Mouse (Mus musculus) heart, embryonic 11.5 days (tissue): ENCODE measurements around the gene Prr23a1. TPM values are rescaled to one million over a fixed set of nuclear protein-coding genes. Genes with fewer than 3 reads are reported as not detected.
A peak's percentile ranks its signal among the peaks of the same experiment; 100 is the strongest.
"Not testable (repeated sequence)": the region's sequence is repeated elsewhere in the genome, so short reads cannot be mapped to it uniquely, and the experiment has no call there.

Experiments
- ATAC-seq: fragments of 200-750 bp; cut with Nextera tagmentation; replicated peaks from 2 replicates; pipeline ENCODE4 v1.8.0; 2017; ENCODE audit warnings: moderate library complexity; ENCODE audit not compliant: insufficient number of reproducible peaks, low FRiP score, low TSS enrichment
- H3K27ac ChIP-seq: fragments of 300-500 bp; sonication (generic); 2 replicates; pipeline ENCODE4 v1.5.1; 2014; ENCODE audit warnings: mild to moderate bottlenecking, low read depth, low read length
- H3K27me3 ChIP-seq: fragments of 300-500 bp; sonication (generic); 2 replicates; pipeline ENCODE4 v1.6.1; 2014; ENCODE audit warnings: mild to moderate bottlenecking, low read length, mixed read lengths; ENCODE audit not compliant: control insufficient read depth, insufficient read depth
- H3K36me3 ChIP-seq: fragments of 300-500 bp; sonication (generic); 2 replicates; pipeline ENCODE4 v1.6.1; 2014; ENCODE audit warnings: mild to moderate bottlenecking, low read length, moderate library complexity, mixed read lengths; ENCODE audit not compliant: control insufficient read depth, insufficient read depth
- H3K4me1 ChIP-seq: fragments of 300-500 bp; sonication (generic); 2 replicates; pipeline ENCODE4 v1.6.1; 2014; ENCODE audit warnings: low read length; ENCODE audit not compliant: control insufficient read depth, insufficient read depth
- H3K4me2 ChIP-seq: fragments of 300-500 bp; sonication (generic); 2 replicates; pipeline ENCODE4 v1.6.1; 2014; ENCODE audit warnings: mild to moderate bottlenecking, moderate library complexity
- H3K4me3 ChIP-seq: fragments of 300-500 bp; sonication (generic); 2 replicates; pipeline ENCODE4 v1.5.1; 2014; ENCODE audit warnings: low read depth, low read length
- H3K9ac ChIP-seq: fragments of 300-500 bp; sonication (generic); 2 replicates; pipeline ENCODE4 v1.6.1; 2014; ENCODE audit warnings: mild to moderate bottlenecking, low read depth, low read length, moderate library complexity
- H3K9me3 ChIP-seq: fragments of 300-500 bp; sonication (generic); replicated peaks from 2 replicates; pipeline ENCODE4 v1.6.1; 2016; ENCODE audit warnings: low read length; ENCODE audit not compliant: control insufficient read depth
- WGBS: fragments of 180-500 bp; shearing (Covaris S2); extraction: QIAGEN DNeasy Blood & Tissue Kit; methylation state at CpG from one replicate; pipeline ENCODE4 v1.1.7; 2014; ENCODE audit not compliant: insufficient replicate concordance; 5-methylcytosine and 5-hydroxymethylcytosine counted together
- polyA plus RNA-seq: library from polyadenylated mRNA; unstranded; fragments of >200 nt; fragmentation: Nextera tagmentation; extraction: Ambion mirVana; gene quantifications from 2 replicates; pipeline ENCODE4 v1.2.1, GENCODE M21; 2014

Prr23a1 gene
- polyA plus RNA-seq = not detected in 2 replicates

- no peak for ATAC-seq
- Histone ChIP-seq H3K9me3 (no peaks in the 10 kb centered on the region), H3K27me3 (peaks cover 8% of the 10 kb centered on the region; the same call in 1 of the 2 replicates), H3K4me1 (no peaks in the 10 kb centered on the region), H3K27ac (no peak within 1 kb of the TSS), H3K4me3 (peak within 1 kb of the TSS; percentile 19), H3K9ac (no peak within 1 kb of the TSS), H3K4me2 (peak within 1 kb of the TSS; percentile 43), H3K36me3 (no peaks in the 10 kb centered on the region)
- 43% methylated on average over 22 of the region's 22 CpGs for WGBS
These were observed at the start of gene Prr23a1 for GRCm38 (mm10) chr9:98842117-98842516. Prr23a1 (plus strand) TSS chr9:98842503.

- Histone ChIP-seq H3K36me3 (no peaks in the 10 kb centered on the region), H3K27me3 (no peaks in the 10 kb centered on the region), H3K4me3 (no peak overlapping the region), H3K27ac (no peak overlapping the region), H3K9ac (no peak overlapping the region), H3K9me3 (no peaks in the 10 kb centered on the region), H3K4me2 (no peak overlapping the region), H3K4me1 (no peaks in the 10 kb centered on the region)
- 64% methylated on average over 1 of the region's 1 CpGs for WGBS
- ATAC-seq = no peak
These were observed 43.3 kb upstream of the Prr23a1 start for GRCm38 (mm10) chr9:98799021-98799420.

GRCm38 (mm10) chr9:98803971-98804370 lies 38.3 kb upstream of the Prr23a1 start:
- Histone ChIP-seq H3K36me3 (no peaks in the 10 kb centered on the region), H3K4me3 (no peak overlapping the region), H3K4me1 (no peaks in the 10 kb centered on the region), H3K27me3 (0 out of 2 replicates have a peak, but pooled peaks cover 4% of the 10 kb centered on the region), H3K4me2 (no peak overlapping the region), H3K9ac (no peak overlapping the region), H3K27ac (no peak overlapping the region), H3K9me3 (no peaks in the 10 kb centered on the region)
- no peak for ATAC-seq
- WGBS = 63% methylated on average over 12 of the region's 12 CpGs

- ATAC-seq = no peak
- no peak overlapping the region for H3K4me2 ChIP-seq
- 0 out of 2 replicates have a peak, but pooled peaks cover 4% of the 10 kb centered on the region for H3K27me3 ChIP-seq
- no peaks in the 10 kb centered on the region for H3K4me1 ChIP-seq
- H3K9me3 ChIP-seq = no peaks in the 10 kb centered on the region
- no peaks in the 10 kb centered on the region for H3K36me3 ChIP-seq
- H3K4me3 ChIP-seq = no peak overlapping the region
- 66% methylated on average over 15 of the region's 15 CpGs for WGBS
- H3K9ac ChIP-seq = no peak overlapping the region
- no peak overlapping the region for H3K27ac ChIP-seq
These were observed 36.8 kb upstream of the Prr23a1 start for GRCm38 (mm10) chr9:98805511-98805910.

- ATAC-seq = no peak
- Histone ChIP-seq H3K27ac (no peak overlapping the region), H3K4me2 (no peak overlapping the region), H3K9me3 (no peaks in the 10 kb centered on the region), H3K4me1 (no peaks in the 10 kb centered on the region), H3K27me3 (0 out of 2 replicates have a peak, but pooled peaks cover 4% of the 10 kb centered on the region), H3K9ac (no peak overlapping the region), H3K4me3 (no peak overlapping the region), H3K36me3 (no peaks in the 10 kb centered on the region)
- WGBS = 67% methylated on average over 3 of the region's 3 CpGs
These were observed 36.4 kb upstream of the Prr23a1 start for GRCm38 (mm10) chr9:98805934-98806333.

- ATAC-seq = no peak
- 77% methylated on average over 8 of the region's 8 CpGs for WGBS
- Histone ChIP-seq H3K36me3 (no peaks in the 10 kb centered on the region), H3K4me3 (no peak overlapping the region), H3K27me3 (0 out of 2 replicates have a peak, but pooled peaks cover 4% of the 10 kb centered on the region), H3K9ac (no peak overlapping the region), H3K4me2 (no peak overlapping the region), H3K9me3 (no peaks in the 10 kb centered on the region), H3K4me1 (no peaks in the 10 kb centered on the region), H3K27ac (no peak overlapping the region)
These were observed 34.7 kb upstream of the Prr23a1 start for GRCm38 (mm10) chr9:98807631-98808030.

- not testable (repeated sequence) for H3K36me3 ChIP-seq, H3K4me3 ChIP-seq, H3K27me3 ChIP-seq, H3K27ac ChIP-seq, H3K9me3 ChIP-seq, ATAC-seq, H3K9ac ChIP-seq, H3K4me2 ChIP-seq, H3K4me1 ChIP-seq
- WGBS = 55% methylated on average over 2 of the region's 2 CpGs
These were observed 32.8 kb upstream of the Prr23a1 start for GRCm38 (mm10) chr9:98809526-98809925.

- Histone ChIP-seq H3K9ac (no peak overlapping the region), H3K27me3 (0 out of 2 replicates have a peak, but pooled peaks cover 4% of the 10 kb centered on the region), H3K27ac (no peak overlapping the region), H3K36me3 (no peaks in the 10 kb centered on the region), H3K9me3 (no peaks in the 10 kb centered on the region), H3K4me2 (no peak overlapping the region), H3K4me1 (no peaks in the 10 kb centered on the region), H3K4me3 (no peak overlapping the region)
- no peak for ATAC-seq
- 67% methylated on average over 3 of the region's 3 CpGs for WGBS
These were observed 26.2 kb upstream of the Prr23a1 start for GRCm38 (mm10) chr9:98816066-98816465.

- H3K27me3 ChIP-seq = 0 out of 2 replicates have a peak, but pooled peaks cover 4% of the 10 kb centered on the region
- H3K36me3 ChIP-seq = no peaks in the 10 kb centered on the region
- H3K4me1 ChIP-seq = no peaks in the 10 kb centered on the region
- H3K9ac ChIP-seq = no peak overlapping the region
- no peak for ATAC-seq
- H3K27ac ChIP-seq = no peak overlapping the region
- no peak overlapping the region for H3K4me3 ChIP-seq
- 76% methylated on average over 7 of the region's 7 CpGs for WGBS
- H3K4me2 ChIP-seq = no peak overlapping the region
- H3K9me3 ChIP-seq = no peaks in the 10 kb centered on the region
These were observed 24.7 kb upstream of the Prr23a1 start for GRCm38 (mm10) chr9:98817592-98817991.
